Mouse (Mus musculus): ENCODE results near the gene Sumo3.

Gene Sumo3

GRCm38 (mm10) chr10:77622055-77622988 is 16.4 kb downstream of the Sumo3 start, which contains the start of gene Ube2g2:
Gene Ube2g2 (plus strand): TSS chr10:77622275.
- in situ Hi-C loops (cut with MboI; ENCODE audit: unreplicated experiment in 2 of 2) = loop anchor here (10.0 to 25.0 kb wide), 3 partner anchors 262 to 965 kb away; partner anchors contain the start of genes 1810043G02Rik (in 1 of the 2), Syde1 (in 1 of the 2) and Trpm2 (in 1 of the 2)

DNA sequence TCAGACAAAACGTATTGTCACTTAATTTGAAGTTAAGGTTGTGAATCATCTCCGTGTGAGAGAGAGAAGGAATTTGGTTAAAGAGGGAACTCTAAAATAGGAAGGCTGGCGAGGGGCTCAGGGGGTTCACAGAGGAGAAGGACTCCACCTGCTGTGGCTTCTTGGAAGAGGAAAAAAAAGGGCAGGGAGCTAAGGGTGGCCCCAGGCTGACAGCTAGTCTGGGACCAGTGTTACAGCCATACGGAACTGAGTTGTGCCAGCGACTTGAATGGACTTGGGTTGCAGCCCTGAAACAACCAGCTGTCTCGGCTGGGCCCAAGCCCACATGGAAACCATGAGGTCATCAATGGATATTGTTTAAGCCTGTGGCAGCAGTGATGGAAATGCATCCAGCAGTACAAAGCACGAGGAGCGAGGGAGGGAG is 17.2 kb downstream of the Sumo3 start:
- in situ Hi-C loops (cut with MboI; ENCODE audit: unreplicated experiment in 2 of 2) = loop anchor here (10.0 to 25.0 kb wide), 3 partner anchors 262 to 964 kb away; partner anchors contain the start of genes 1810043G02Rik (in 1 of the 2), Syde1 (in 1 of the 2) and Trpm2 (in 1 of the 2)

DNA sequence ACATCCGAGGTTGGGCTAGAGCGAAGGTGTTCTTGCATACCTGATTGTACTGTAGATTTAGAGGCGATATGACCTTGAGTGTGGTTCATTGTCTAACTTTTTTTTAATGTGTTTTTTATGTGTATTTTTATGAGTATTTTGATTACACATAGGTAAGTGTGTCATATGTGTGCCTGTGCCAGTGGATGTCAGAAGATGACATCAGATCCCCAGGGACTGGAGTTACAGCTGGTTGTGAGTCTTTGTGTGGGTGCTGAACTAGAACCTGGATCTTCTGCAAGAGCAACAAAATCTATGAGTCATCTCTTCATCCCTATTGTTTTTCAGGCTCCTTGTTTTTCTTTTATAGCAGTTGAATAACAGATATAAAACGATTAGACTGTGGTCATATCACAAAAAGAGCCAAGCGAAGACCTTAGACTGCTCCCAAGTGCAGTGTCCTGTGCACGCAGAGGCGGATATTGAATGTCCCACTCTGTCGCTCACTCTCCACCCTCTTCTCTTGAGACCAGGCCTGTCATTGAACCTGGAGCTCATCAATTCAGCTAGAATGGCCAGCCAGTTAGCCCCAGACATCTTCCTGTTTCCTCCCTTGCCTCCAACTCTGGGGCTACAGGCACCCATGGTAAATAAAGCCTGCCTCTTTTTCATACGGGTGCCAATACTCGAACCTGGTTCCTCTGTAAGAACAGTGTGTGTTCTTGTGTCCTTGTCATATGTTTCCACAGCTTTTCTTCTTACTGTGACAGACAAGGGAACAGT is 17.9 kb downstream of the Sumo3 start:
- in situ Hi-C loops (cut with MboI; ENCODE audit: unreplicated experiment in 2 of 2) = loop anchor here (10.0 to 25.0 kb wide), 3 partner anchors 261 to 963 kb away; partner anchors contain the start of genes 1810043G02Rik (in 1 of the 2), Syde1 (in 1 of the 2) and Trpm2 (in 1 of the 2)

- in situ Hi-C loops (cut with MboI; ENCODE audit: unreplicated experiment in 2 of 2) = loop anchor here (10.0 to 25.0 kb wide), 3 partner anchors 260 to 963 kb away; partner anchors contain the start of genes 1810043G02Rik (in 1 of the 2), Syde1 (in 1 of the 2) and Trpm2 (in 1 of the 2)
Observed at GRCm38 (mm10) chr10:77624570-77624995, 18.7 kb downstream of the Sumo3 start.

DNA sequence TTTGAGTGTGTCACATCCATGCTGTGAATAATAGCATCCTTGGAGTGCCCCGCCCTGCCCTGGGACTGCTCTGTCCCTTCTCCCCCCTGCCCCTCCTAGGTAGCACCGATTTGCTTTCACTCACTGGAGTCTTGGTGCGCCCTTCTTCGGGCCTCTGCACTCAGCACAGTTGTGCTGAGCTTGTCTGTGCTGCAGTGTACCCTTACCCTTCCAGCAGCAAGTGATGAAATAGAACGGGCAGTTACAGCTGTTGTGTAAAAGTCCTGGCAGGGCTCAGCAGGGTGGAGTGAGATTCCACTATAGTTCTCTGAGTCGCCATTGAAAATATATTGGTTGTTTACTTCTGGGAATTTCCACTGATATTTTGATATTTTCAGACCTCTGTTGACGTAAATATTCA is 20.1 kb downstream of the Sumo3 start:
- in situ Hi-C loops (cut with MboI; ENCODE audit: unreplicated experiment in 2 of 2) = loop anchor here (5.0 to 25.0 kb wide), 5 partner anchors 109 to 536 kb away; partner anchors contain the start of genes 1810043G02Rik (in 1 of the 2), D10Jhu81e (in 1 of the 2), Fam207a (in 1 of the 2) and Trpm2 (in 1 of the 2)

GRCm38 (mm10) chr10:77626591-77626990 is 20.7 kb downstream of the Sumo3 start:
- in situ Hi-C loops (cut with MboI; ENCODE audit: unreplicated experiment in 2 of 2) = loop anchor here (5.0 to 25.0 kb wide), 5 partner anchors 109 to 536 kb away; partner anchors contain the start of genes 1810043G02Rik (in 1 of the 2), D10Jhu81e (in 1 of the 2), Fam207a (in 1 of the 2) and Trpm2 (in 1 of the 2)

DNA sequence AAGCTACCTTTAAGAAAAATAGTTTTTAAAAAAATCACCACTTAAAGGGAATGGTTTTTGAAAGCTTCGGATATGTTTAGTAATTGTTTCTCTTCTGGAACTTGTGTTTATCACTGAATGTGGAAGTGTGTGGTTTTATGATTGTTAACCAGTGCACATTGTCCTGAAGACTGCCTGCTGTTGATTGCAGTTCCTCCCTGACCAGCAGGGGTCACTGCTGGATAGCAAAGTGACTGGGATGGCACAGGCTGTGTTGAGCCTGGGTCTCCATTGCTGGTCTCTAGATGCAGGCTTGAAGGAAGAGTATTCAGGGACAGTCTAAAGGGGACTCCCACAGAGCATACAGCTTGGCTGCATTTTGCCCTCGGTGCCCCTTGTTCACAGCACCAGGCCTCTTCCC is 21.6 kb downstream of the Sumo3 start:
- in situ Hi-C loops (cut with MboI; ENCODE audit: unreplicated experiment in 2 of 2) = loop anchor here (5.0 to 25.0 kb wide), 5 partner anchors 110 to 535 kb away; partner anchors contain the start of genes 1810043G02Rik (in 1 of the 2), D10Jhu81e (in 1 of the 2), Fam207a (in 1 of the 2) and Trpm2 (in 1 of the 2)

DNA sequence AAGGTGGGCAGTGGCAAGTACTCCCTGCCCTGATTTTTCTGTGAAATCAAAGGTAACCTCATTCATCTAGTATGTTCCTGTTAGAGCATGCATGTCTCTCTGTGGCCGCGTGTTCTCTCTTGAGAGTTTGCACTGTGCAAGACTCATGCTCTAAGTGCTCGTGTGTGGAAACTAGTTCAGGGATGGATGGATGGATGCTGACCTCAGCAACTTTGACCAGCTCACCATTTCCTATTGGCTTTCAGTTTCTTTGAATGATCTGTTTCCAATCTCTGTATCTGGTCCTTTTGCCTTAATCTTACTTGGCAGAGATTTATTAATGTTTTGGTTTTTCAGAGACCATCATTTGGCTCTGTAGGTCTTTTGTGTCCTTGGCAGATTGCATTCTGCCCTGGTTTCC is 23.3 kb downstream of the Sumo3 start:
- in situ Hi-C loops (cut with MboI; ENCODE audit: unreplicated experiment in 2 of 2) = loop anchor here (5.0 to 25.0 kb wide), 5 partner anchors 112 to 533 kb away; partner anchors contain the start of genes 1810043G02Rik (in 1 of the 2), D10Jhu81e (in 1 of the 2), Fam207a (in 1 of the 2) and Trpm2 (in 1 of the 2)

DNA sequence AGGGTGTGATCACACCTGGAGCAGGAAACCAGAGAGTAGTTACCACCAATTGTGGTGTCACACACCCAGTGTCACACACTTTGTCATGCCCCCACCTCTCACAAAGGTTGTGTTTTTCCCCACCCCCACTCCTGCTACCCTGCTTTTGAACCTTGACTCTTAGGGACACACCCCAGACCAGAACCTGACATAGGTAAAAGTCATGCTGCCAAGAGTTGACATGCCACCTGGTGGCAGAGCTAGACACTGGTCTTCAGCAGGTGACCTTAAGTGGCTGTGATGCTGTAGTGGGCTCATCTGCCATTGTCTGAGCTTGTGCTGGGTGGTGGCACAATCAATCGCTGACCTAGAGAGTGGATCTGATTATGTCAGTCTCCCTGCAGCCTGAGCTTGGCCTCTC is 24.1 kb downstream of the Sumo3 start:
- in situ Hi-C loops (cut with MboI; ENCODE audit: unreplicated experiment in 2 of 2) = loop anchor here (5.0 to 25.0 kb wide), 7 partner anchors 57 to 532 kb away; partner anchors contain the start of genes Gm18596 (in 2 of the 2), 1810043G02Rik (in 1 of the 2), D10Jhu81e (in 1 of the 2) and Fam207a (in 1 of the 2)

- in situ Hi-C loops (cut with MboI; ENCODE audit: unreplicated experiment in 2 of 2) = loop anchor here (5.0 to 25.0 kb wide), 3 partner anchors 53 to 528 kb away; partner anchors contain the start of genes Gm18596 (in 2 of the 2), D10Jhu81e (in 1 of the 2) and Tspear (in 1 of the 2)
Observed at GRCm38 (mm10) chr10:77634016-77634415, 28.1 kb downstream of the Sumo3 start.

GRCm38 (mm10) chr10:77634452-77635231 is 28.7 kb downstream of the Sumo3 start:
- in situ Hi-C loops (cut with MboI; ENCODE audit: unreplicated experiment in 2 of 2) = loop anchor here (5.0 to 25.0 kb wide), 3 partner anchors 53 to 528 kb away; partner anchors contain the start of genes Gm18596 (in 2 of the 2), D10Jhu81e (in 1 of the 2) and Tspear (in 1 of the 2)

DNA sequence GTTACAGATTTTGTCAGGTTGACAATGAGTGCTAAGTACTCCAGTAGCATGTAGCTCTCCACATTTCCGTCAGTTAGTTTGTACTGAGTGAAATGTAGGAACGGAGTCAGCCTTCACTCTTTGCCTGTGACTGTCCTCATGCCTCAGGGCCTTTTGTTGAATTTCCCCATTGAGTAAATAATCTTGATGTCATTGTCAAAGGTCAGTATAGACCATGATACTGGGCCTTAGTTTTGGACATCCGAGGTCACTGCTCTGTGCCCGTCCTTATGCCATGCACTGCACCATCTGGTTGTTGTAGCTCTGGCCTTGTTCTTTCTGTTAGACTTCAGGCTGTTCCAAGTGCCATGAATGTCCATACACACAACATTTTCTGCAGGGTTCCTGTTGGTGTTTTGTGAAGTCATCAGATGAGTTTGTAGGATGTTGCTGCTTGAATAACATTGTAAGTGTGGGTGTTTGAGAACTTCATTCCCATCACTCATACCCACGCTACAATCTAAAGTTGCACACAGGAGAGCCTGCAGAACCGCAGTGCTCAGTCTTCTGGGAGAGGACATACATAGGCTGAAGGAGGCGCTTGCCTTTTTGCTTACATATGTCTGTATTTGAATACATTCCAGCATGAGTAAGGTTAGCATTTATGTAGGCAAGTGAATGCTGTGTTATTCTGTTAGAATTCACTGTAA is 30.5 kb downstream of the Sumo3 start:
- in situ Hi-C loops (cut with MboI; ENCODE audit: unreplicated experiment in 2 of 2) = loop anchor here (10.0 to 25.0 kb wide), 2 partner anchors 108 to 526 kb away; partner anchors contain the start of genes Gm18596 (in 2 of the 2) and D10Jhu81e (in 1 of the 2)

DNA sequence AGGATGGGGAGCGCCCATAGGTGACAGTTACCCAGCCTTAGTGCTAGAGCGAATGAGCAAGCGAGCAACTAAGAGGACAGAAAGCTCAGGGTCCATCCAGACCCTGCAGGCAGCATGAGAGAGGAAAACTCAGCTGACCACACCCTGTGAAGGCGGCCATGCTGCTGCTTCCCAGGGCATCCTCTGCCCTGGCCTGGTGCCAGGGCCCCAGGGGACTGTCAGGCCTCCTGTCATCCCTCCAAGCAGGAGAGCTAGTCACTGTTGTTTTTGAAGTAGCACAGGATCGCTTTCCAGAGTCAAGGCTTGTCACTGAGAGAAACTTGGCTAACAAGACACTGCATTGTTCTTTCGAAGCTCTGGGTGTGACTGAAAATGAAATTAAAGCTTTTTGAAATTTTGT is 33.1 kb downstream of the Sumo3 start:
- in situ Hi-C loops (cut with MboI; ENCODE audit: unreplicated experiment in 2 of 2) = loop anchor here (10.0 to 25.0 kb wide), 2 partner anchors 106 to 523 kb away; partner anchors contain the start of genes Gm18596 (in 2 of the 2) and D10Jhu81e (in 1 of the 2)

GRCm38 (mm10) chr10:77643160-77643559 is 37.3 kb downstream of the Sumo3 start:
- in situ Hi-C loops (cut with MboI; ENCODE audit: unreplicated experiment in 2 of 2) = loop anchor here in 1 of 2 experiments (5.0 to 25.0 kb wide), 2 partner anchors 34 to 519 kb away; partner anchors contain the start of gene D10Jhu81e

- in situ Hi-C loops (cut with MboI; ENCODE audit: unreplicated experiment in 2 of 2) = loop anchor here in 1 of 2 experiments (25.0 kb wide), 1 partner anchor 517 kb away; the partner anchor contains the start of gene D10Jhu81e
Observed at GRCm38 (mm10) chr10:77645571-77645970, 39.7 kb downstream of the Sumo3 start.

- in situ Hi-C loops (cut with MboI; ENCODE audit: unreplicated experiment in 2 of 2) = loop anchor here in 1 of 2 experiments (25.0 kb wide), 1 partner anchor 515 kb away; the partner anchor contains the start of gene D10Jhu81e
Observed at GRCm38 (mm10) chr10:77647461-77647860, 41.6 kb downstream of the Sumo3 start.

- in situ Hi-C loops (cut with MboI; ENCODE audit: unreplicated experiment in 2 of 2) = loop anchor here in 1 of 2 experiments (25.0 kb wide), 1 partner anchor 514 kb away; the partner anchor contains the start of gene D10Jhu81e
Observed at GRCm38 (mm10) chr10:77647901-77648300, 42.0 kb downstream of the Sumo3 start.

Data from v-Abl transformed pro-B cells (cell line).